Mouse (Mus musculus): ENCODE measurements around the gene Sptan1.

The Sptan1 gene

DNA sequence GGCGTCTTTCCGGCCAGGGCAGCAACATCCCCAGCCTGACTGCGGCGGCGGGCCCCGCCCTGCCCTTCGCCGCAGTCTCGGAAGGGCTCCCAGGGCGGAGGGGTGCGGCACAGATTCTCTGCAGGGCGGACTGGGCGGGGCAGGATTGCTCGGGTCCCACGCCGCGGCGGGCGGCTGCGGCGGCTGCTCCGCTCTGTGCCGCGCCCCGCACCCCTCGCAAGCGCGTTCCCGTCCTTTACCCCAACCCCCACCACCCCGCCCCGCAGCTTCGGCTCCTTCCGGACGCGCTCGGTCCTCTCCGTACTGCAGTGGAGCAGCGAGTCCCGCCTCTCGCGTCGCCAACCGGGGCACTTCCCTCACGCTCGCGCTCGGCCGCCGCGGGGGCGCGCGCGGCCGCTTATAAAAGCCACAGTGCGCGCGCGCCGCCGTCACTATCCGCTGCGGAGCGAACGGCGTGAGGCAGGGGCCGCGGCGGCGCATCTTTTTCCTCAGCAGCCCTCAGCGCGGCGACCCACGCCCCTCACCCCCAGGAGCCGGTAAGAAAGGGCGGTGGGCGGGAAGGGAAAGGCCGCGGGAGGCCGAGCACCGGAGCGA lies at the start of gene Sptan1:
Gene Sptan1 (plus strand): TSS at position 311 of the 594 bp plus-strand sequence.
- DNase-seq (ENCODE audit: low spot score), result peak; percentile 90

DNA sequence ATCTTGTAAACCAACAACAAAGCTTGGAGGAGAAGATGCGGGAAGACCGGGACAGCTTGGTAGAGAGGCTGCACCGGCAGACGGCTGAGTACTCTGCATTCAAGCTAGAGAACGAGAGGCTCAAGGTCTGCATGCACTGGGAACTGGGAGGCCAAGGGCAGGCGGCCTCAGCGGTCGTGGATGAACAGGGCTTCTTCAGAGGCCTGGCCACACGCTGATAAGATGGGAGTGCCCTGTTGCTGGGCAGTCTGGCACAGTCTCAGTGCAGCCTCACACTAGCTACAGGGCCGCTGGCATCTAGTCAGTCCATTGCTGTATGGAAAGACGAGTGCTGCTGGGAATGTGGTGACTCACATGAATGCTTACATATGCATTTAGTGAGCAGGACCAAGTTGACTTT lies 47.7 kb upstream of the Sptan1 start:
- no peak for DNase-seq (ENCODE audit: low spot score)

DNA sequence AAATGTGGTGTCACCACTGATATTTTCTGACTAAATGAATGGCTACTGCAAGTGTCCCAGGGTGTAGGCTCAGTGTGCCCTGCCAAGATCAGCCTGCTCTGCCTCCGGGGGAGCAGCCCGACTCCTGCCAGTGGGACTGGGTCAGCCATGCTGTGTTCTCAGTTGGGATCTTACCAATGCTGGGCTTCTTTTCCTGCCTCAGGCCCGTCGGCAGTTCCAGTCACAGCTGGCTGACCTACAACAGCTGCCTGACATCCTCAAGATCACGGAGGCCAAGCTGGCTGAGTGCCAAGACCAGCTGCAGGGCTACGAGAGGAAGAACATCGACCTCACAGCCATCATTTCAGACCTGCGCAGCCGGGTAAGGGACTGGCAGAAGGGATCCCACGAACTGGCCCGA lies 43.3 kb upstream of the Sptan1 start:
- no peak for DNase-seq (ENCODE audit: low spot score)

DNA sequence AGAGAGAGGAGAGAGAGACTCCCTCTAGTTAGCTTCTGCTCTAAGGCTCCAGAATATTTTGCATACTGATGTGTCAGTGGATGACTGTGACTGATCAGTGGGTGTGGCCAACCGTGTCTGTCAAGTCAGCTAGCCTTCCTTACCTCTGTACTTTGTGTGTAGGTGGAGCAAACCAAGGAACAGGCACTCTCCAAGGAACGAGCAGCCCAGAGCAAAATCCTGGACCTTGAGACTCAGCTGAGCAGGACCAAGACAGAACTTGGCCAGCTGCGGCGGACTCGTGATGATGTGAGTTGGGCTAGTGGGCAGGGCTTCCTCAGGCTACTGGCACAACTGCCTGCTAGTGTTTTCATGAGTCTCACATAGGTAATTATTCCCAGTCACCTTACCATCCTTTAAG lies 38.8 kb upstream of the Sptan1 start:
- DNase-seq (ENCODE audit: low spot score), result no peak

DNA sequence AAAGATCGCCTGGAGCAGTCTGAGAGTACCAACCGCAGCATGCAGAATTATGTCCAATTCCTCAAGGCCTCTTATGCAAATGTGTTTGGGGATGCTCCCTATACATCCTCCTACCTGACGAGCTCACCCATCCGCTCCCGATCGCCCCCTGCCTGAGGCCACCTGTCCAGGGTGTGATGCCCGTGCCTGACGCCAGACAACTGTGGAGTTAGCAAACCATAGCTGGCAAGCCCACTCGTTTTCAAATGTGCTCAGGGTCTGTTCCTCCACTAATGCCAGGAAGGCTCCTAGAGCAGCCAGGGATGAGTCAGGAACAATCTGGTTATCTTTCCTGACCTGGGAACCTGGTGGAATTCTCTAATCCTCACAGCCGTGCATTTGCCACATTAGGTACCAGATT lies 34.9 kb upstream of the Sptan1 start:
- DNase-seq (ENCODE audit: low spot score), result no peak

DNA sequence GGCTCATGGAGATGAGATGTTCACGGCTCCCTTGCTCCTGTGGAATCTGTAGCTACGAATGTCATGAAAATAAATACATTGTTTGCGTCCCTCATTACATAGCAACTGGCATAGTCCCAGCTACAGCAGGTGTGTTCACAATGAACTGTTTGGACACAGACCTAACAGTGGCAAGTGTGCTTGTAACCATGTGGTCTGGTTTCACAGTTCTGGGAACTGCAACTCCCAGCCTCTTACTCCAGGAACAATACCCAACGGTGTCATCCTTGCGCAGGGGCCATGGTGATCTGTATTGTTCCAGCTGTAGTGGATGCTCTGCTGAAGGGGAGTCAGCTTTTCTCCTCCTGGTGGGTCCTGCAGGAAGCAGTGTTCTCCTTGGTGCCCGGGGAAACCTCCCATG lies 34.2 kb upstream of the Sptan1 start:
- no peak for DNase-seq (ENCODE audit: low spot score)

DNA sequence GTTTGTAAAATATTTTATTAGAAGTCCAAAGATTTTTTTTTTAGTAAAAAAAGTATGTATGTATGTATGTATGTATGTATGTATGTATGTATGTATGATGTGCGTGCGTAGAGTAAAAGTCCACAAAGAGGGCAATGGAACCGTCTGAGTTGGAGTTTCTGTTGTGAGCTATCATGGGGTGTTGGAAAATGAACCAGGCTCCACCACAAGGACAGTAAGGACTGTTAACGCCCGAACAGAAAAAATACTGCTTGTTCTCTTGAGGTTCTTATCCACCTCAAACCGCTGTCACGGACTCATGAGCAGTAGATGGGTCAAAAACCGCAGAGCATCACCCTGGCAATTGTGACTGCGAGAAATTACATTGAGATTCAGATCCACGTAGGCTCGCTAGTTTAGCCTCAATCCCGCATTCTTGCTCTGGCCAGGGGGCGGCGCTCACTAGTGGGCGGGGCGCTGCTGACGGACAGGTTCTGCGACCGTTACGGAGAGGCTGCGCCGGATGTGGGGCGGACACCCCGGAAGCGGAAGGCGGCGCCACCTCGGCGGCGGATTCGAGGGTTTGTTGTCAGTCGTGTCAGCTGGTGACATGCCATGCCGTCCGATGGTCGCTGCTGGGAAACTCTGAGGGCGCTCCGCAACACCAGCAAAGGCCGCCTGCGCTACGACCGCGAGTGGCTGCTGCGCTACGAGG lies 30.3 kb upstream of the Sptan1 start, which contains the start of gene Gle1:
Gene Gle1 (plus strand): TSS at position 521 of the 694 bp plus-strand sequence.
- DNase-seq (ENCODE audit: low spot score), result peak; percentile 92

DNA sequence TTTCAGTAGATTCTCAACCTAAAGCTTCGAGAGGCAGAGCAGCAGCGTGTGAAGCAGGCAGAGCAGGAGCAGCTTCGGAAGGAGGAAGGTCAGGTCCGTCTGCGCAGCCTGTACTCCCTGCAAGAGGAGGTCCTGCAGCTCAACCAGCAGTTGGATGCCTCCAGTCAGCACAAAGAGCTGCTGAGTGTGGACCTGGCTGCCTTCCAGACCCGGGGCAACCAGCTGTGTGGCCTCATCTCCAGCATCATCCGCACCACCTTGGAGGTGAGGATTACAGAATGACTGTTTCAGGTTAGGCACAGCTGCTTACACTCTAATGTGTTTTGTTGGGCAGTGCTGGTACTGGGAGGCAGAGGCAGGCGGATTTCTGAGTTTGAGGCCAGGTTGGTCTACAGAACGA lies 25.3 kb upstream of the Sptan1 start:
- no peak for DNase-seq (ENCODE audit: low spot score)

DNA sequence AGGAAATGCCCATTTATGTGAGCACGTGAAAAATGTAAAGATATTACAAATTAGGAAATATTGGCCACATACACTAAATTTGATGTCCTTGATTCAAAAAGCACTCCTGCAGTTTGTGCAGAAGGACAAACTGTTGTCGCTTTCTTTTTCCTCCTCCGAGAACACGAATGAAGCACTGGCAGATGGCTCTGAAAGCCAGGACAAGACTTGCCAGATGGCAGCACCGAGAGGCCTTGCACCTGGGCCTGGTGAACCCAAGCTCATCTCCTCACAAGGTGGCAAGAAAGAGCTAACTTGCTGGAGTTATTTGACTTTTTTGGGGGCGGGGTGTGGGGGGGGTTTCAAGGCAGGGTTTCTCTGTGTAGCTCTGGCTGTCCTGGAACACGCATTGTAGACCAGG lies 24.5 kb upstream of the Sptan1 start:
- no peak for DNase-seq (ENCODE audit: low spot score)

DNA sequence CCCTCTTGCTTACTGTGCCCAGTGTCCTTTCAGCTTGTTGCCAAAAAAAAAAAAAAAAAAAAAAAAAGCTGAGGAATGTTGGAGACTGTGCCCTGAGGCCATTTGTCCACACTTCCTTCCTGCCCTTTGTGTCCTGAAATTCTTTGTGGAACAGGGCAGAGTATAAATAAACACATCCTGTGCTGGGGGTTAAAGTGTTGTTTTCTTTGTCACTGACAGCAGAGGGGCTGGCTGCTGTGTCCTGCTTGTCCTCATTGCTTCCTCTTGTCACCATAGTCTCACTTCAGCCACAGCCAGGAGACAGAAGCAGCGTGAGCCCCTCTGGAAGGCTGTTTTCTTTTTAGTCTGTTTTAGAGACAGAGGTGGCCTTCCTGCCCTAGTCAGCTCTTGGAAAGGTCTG lies 20.6 kb upstream of the Sptan1 start:
- no peak for DNase-seq (ENCODE audit: low spot score)

DNA sequence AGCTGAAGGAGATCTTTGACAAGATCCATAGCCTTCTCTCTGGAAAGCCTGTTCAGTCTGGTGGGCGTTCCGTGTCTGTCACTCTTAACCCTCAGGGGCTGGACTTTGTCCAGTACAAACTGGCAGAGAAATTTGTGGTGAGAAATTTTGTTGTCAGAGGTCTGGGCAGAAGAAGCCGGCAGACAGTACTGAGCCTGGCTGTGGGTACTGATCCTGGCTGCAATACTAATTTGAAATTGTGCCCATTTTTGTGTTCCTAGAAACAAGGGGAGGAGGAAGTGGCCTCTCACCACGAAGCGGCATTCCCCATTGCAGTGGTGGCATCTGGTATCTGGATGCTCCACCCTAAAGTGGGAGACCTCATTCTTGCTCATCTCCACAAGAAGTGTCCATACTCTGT lies 16.5 kb upstream of the Sptan1 start:
- no peak for DNase-seq (ENCODE audit: low spot score)

DNA sequence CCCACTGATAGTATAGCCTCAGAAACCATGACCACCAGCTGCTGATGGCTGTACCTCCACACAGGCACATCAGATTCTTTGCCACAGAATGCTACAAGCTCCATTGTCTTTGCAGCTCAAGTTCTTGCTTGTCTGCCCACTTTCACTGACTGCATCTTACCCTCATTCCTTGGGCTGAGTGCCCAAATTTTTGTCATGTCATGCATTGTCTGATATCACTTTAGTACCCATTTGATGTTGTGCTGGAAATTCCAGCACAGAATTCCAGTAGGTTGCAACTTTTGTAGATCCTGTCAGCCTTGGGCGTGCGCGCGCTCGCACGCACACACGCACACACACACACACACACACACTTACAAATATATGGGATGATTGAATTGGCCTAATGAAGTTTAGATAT lies 4.1 kb upstream of the Sptan1 start:
- no peak for DNase-seq (ENCODE audit: low spot score)

DNA sequence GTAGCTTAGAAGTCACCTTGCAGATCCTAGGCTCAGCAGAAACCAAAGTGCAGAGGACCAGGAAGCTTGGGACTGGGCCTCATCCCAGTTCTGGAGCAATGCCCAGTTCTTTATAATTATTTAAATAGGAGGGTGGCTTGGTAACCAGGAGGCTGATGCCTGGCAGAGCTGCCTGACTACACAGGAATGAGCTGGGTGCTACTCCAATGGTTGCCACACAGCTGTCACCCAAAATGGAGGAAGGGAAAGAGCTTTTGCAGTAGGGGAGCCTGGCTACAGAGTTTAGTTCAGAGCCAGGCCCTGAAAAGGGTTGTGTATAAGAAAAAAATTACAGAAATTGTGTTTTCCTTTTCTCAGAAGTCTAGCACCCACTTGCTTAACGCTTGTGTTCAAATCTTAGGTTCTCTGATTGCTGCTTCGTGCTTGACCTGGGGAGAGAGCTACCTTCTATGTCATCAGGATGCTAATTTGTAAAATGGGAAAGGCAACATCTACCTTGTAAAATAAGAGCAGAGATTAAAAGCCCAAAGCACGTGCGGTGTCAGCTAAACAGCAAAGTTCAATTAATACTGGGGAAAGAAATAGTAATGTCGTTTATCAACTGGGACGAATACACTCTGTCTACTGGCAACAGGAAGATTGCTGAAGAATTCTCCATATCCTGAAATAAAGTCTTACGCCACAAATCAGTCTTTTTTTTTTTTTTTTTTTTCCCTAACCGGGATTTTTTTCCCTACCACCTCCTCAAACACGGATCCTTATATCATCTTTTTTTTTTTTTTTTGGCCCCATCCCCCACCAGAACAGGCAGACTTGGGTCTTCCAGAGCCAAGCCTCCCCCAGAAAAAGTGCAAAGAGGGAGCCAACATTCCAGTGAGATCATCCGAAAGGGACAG lies 758 bp upstream of the Sptan1 start:
- DNase-seq (ENCODE audit: low spot score), result peak; percentile 31

DNA sequence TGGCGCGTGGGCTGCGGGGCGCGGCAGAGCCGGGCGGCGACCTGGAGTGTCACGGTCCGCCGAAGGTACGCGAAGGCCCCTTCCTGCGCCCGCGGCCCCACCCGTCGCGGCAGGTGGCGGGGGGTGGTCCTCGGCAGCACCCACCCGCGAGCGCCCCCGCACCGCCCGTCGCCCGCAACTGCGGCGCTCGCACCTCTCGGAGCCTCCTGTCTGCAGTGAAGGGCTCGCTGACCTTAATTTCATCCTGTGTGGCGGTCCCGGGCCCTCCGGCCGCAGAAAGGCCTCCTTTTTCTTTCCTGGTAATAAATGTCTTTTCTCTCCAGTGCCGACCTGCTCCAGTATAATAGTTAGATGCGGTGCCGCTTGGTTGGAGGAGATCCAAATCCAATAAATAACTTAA lies 546 bp downstream of the Sptan1 start:
- no peak for DNase-seq (ENCODE audit: low spot score)

DNA sequence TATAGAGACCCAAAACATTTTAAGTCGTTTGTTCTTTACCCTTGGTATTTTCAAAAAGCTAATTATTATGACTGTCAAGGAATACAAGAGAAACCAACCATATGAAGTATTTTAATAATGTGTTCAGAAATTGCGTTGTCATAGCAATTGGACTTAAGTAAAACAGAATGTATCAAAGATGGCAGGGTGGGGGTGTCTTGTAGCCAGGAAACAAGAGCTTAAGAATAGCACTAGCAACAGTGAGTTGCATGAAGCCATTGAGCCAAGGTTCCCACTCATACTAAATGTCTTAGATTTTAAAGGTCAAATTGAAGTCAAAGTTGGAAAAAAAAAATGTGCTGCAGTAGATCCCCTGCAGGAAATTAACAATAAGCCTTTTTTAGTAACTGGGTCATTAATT lies 1.5 kb downstream of the Sptan1 start:
- DNase-seq (ENCODE audit: low spot score), result no peak

DNA sequence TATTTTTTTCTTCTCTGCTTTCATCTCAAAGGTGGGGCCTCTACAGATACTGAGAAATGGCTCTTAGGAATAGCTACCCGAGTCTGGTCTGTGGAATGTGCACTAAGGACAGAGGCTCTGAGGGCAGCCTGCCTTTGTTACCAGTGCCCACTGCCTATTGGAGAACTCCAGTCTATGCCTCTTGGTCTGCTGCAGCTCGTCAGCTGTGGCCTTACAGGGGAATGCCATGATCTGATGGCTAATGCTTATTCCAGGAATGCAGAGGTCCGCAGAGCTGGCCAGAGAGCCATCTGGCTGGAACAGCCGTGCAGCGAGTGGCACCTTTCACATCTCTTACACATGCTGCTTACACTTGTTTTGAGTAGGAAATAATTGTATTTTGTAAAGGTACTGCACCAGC lies 2.4 kb downstream of the Sptan1 start:
- no peak for DNase-seq (ENCODE audit: low spot score)

DNA sequence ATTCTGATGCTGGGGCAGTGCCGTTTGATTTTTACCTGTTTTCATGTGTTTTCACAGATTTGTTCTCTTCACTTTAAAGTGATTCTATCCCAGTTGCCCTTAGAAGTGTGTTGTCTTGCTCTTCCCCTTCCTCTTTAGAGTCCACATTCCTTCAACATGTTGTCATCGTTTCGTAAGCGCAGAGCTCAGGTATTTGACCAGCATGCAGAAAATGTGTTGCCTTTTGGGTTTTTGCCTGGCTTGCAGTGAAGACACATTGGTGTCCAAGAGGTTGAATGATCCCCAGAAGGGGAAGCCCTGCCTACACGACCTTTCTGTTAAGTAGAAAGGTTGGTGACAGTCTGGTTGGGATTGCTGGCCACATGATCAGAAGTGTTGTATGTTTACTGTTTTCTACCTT lies 3.3 kb downstream of the Sptan1 start:
- no peak for DNase-seq (ENCODE audit: low spot score)

DNA sequence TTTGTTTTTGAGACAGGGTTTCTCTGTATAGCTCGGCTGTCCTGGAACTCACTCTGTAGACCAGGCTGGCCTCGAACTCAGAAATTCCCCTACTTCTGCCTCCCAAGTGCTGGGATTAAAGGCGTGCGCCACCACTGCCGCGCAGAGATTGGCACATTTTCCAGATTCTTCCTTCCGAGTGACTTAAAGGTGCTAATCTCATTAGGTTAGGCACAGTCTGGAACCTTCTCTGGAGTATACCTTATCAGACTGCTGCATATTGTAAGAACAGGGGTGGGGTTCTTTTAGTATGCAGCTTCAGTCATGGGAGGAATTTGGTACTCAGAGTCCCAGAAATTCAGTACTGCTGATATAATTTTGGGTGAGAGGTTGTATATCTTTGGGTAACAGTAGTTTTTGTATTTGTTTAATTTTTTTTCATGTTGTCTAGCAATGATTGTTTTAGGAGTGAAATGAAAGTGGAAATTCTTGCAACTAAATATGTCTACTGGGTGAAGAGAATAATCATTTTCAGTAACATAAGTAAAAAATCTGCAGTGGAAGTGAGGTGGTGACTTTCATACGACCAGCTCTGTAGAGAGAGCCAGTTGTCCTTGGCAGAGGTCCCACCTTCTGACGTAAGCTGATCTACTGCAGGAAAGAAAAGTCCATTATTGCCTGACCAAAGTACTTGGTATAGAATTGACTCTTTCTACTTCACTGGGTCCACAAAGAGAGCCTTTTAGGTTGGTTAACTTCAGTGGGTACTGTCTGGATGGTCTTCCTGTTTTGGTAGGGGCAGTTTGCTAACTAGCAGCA lies 6.7 kb downstream of the Sptan1 start:
- no peak for DNase-seq (ENCODE audit: low spot score)

DNA sequence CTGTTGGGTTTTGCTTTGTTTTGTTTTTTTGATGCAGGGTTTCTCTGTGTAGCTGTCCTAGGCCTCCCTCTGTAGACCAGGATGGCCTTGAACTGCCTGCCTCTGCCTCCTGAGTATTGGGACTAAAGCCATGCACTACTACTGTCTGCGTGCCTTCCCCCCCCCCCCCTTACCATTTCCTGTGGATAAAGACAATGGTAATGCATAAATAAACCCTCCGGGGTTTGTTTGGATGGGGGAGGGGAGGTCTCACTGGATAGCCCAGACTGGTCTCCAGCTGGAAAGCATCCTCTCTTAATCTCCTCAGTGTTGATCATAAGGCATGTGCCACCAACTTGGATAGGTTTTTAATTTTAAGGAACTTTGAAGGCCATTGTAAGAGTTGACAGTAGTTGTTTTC lies 8.2 kb downstream of the Sptan1 start:
- no peak for DNase-seq (ENCODE audit: low spot score)

DNA sequence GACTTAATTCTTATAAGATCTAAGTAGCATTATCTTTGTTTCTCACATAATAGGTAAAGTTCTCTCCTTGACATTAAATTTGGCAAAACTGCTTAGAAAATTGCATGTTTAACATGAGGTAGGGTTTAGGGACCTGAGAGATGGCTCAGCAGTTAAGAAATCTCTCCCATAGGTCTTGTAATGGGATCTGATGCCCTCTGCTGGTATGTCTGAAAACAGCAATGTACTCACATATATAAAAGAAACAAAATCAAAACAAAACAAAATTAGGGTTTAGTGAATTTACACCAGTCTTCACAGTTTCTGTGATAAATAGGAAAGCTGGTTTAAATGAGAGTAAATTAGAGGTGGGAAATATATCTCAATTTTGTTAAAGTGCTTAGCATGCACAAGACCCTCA lies 11.9 kb downstream of the Sptan1 start:
- DNase-seq (ENCODE audit: low spot score), result no peak

DNA sequence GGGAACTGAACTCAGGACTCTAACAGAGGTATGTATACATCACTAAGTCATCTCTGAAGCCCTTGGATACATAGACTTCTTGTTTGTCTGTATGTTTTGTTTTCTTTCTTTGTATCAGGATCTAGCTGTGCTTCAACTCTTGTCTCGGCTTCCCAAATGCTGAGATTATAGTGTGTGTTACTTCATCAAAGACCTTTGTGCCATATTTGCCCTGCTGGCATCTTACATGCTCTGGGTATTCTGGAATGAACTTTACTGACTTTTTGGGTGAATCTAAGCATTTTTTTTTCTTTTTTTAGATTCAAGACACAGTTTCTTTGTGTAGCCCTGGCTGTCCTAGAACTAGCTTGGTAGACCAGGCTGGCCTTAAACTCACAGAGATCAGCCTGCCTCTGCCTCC lies 15.3 kb downstream of the Sptan1 start:
- no peak for DNase-seq (ENCODE audit: low spot score)

DNA sequence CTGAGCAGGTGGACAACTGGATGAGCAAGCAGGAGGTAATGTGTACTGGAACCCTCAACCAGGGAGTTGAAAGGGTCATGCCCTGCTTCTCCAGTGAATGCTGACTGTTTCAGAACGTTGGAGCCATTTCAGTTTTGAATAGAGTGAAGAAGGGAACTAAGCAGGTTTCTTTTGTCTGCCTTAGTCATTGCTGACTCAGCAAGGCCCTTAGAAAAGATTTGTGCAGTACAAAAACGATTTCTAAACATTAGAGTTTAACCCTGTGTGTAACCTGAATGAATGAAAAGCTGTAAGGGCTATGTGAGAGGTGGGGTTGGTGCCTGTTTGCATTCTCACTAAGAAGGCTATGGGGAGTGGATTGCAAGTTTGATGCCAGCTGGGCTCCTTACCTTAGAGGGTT lies 26.6 kb downstream of the Sptan1 start:
- DNase-seq (ENCODE audit: low spot score), result no peak
